ENCODE assay signal across 31 mouse cellular contexts in the genomic region with DNA sequence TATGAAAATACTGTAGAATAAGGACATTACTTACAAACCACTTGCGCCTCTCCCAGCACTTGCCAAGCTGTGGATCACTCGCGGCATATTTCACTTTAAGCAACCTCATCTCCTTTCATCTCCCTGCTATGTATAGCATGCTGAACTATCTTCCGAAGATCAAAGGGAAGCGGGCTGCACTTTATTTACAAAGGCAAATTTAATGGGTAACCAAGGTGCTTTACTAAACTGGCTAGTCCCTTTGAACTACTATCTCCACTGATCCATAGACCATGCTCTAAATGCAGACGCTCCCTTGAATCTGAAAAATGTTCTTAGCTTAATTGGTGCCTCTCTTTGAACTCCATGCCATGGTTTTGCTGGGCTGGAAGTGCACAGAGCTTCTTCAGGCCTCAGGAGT. TPM values are rescaled to one million over a fixed set of nuclear protein-coding genes. Genes with fewer than 3 reads are reported as not detected.
DNase-seq lines count a peak whose midpoint lies in the region; ATAC-seq and TF ChIP-seq lines count a peak whose summit lies in the region.
"Had no signal": no experiment of that assay in that cellular context is flagged by ENCODE, and none has a peak within 500 bp of the region (broad histone marks: within the 10 kb centered on the region; RNA-seq: fewer than 3 reads in every experiment).

No protein-coding gene starts in this region.

- TF ChIP-seq CTCF in forebrain, postnatal 0 days (IDR thresholded peaks at IDR 0.05; ENCODE audit: low read depth): no peak

- H3K4me1 ChIP-seq in forebrain, embryonic 11.5 days (replicated peaks; ENCODE audit: control insufficient read depth, insufficient read depth, low read length): no peaks in the 10 kb centered on the region
- no peaks in the 10 kb centered on the region for H3K4me1 ChIP-seq in forebrain, postnatal 0 days (ENCODE audit: insufficient read depth)
- H3K4me1 ChIP-seq in midbrain, embryonic 14.5 days (ENCODE audit: control insufficient read depth, insufficient read depth, low read length): no peaks in the 10 kb centered on the region
- no peaks in the 10 kb centered on the region for H3K4me1 ChIP-seq in midbrain, embryonic 11.5 days (ENCODE audit: control insufficient read depth, insufficient read depth, low read length)
- no peaks in the 10 kb centered on the region for H3K4me1 ChIP-seq in liver, embryonic 11.5 days (replicated peaks; ENCODE audit: control insufficient read depth, insufficient read depth, low read length)
- H3K4me1 ChIP-seq in liver, embryonic 16.5 days (ENCODE audit: control insufficient read depth, low read depth, low read length): no peaks in the 10 kb centered on the region
- H3K4me1 ChIP-seq: embryonic facial prominence, embryonic 13.5 days; forebrain, embryonic 10.5 days; heart, embryonic 10.5 days; heart, embryonic 15.5 days; limb, embryonic 12.5 days; neural tube, embryonic 15.5 days; stomach, embryonic 15.5 days had no signal

- H3K9ac ChIP-seq in forebrain, embryonic 11.5 days (ENCODE audit: low read length): no peak overlapping the region
- no peak overlapping the region for H3K9ac ChIP-seq in forebrain, postnatal 0 days
- no peak overlapping the region for H3K9ac ChIP-seq in midbrain, embryonic 14.5 days (replicated peaks; ENCODE audit: low read length)
- no peak overlapping the region for H3K9ac ChIP-seq in midbrain, embryonic 11.5 days (ENCODE audit: low read length)
- H3K9ac ChIP-seq in liver, embryonic 11.5 days (ENCODE audit: low read depth, low read length): no peak overlapping the region
- no peak overlapping the region for H3K9ac ChIP-seq in liver, embryonic 16.5 days (ENCODE audit: low read depth, low read length)
- H3K9ac ChIP-seq: embryonic facial prominence, embryonic 13.5 days; heart, embryonic 15.5 days; limb, embryonic 12.5 days; neural tube, embryonic 15.5 days; stomach, embryonic 15.5 days had no signal

- no peaks in the 10 kb centered on the region for H3K9me3 ChIP-seq in forebrain, embryonic 11.5 days (ENCODE audit: control insufficient read depth, low read length)
- no peaks in the 10 kb centered on the region for H3K9me3 ChIP-seq in forebrain, postnatal 0 days (ENCODE audit: low read length)
- no peaks in the 10 kb centered on the region for H3K9me3 ChIP-seq in midbrain, embryonic 14.5 days (ENCODE audit: control insufficient read depth, low read length)
- H3K9me3 ChIP-seq in midbrain, embryonic 11.5 days (ENCODE audit: control insufficient read depth, low read length): no peaks in the 10 kb centered on the region
- H3K9me3 ChIP-seq in liver, embryonic 11.5 days (ENCODE audit: control insufficient read depth, low read length): no peaks in the 10 kb centered on the region
- no peaks in the 10 kb centered on the region for H3K9me3 ChIP-seq in liver, embryonic 16.5 days (replicated peaks; ENCODE audit: control insufficient read depth, low read length)
- H3K9me3 ChIP-seq: embryonic facial prominence, embryonic 13.5 days; forebrain, embryonic 10.5 days; G1E; heart, embryonic 10.5 days; heart, embryonic 15.5 days; limb, embryonic 12.5 days; neural tube, embryonic 15.5 days; stomach, embryonic 15.5 days had no signal

- no peaks in the 10 kb centered on the region for H3K36me3 ChIP-seq in forebrain, embryonic 11.5 days (ENCODE audit: control insufficient read depth, insufficient read depth, low read length)
- H3K36me3 ChIP-seq in forebrain, postnatal 0 days (ENCODE audit: insufficient read depth): no peaks in the 10 kb centered on the region
- H3K36me3 ChIP-seq in midbrain, embryonic 14.5 days (ENCODE audit: control insufficient read depth, insufficient read depth, low read length): no peaks in the 10 kb centered on the region
- no peaks in the 10 kb centered on the region for H3K36me3 ChIP-seq in midbrain, embryonic 11.5 days (ENCODE audit: control insufficient read depth, insufficient read depth, low read length)
- H3K36me3 ChIP-seq in liver, embryonic 11.5 days (ENCODE audit: control insufficient read depth, insufficient read depth, low read length): no peaks in the 10 kb centered on the region
- no peaks in the 10 kb centered on the region for H3K36me3 ChIP-seq in liver, embryonic 16.5 days (ENCODE audit: control insufficient read depth, insufficient read depth)
- H3K36me3 ChIP-seq: embryonic facial prominence, embryonic 13.5 days; forebrain, embryonic 10.5 days; G1E; heart, embryonic 10.5 days; heart, embryonic 15.5 days; limb, embryonic 12.5 days; neural tube, embryonic 15.5 days; stomach, embryonic 15.5 days had no signal

- no peak overlapping the region for H3K4me3 ChIP-seq in forebrain, embryonic 11.5 days (ENCODE audit: low read depth, low read length)
- H3K4me3 ChIP-seq in forebrain, postnatal 0 days (ENCODE audit: low read depth, low read length): no peak overlapping the region
- no peak overlapping the region for H3K4me3 ChIP-seq in midbrain, embryonic 14.5 days (replicated peaks; ENCODE audit: low read depth, low read length)
- H3K4me3 ChIP-seq in midbrain, embryonic 11.5 days (ENCODE audit: low read depth, low read length): no peak overlapping the region
- no peak overlapping the region for H3K4me3 ChIP-seq in liver, embryonic 11.5 days (ENCODE audit: low read depth, low read length)
- H3K4me3 ChIP-seq in liver, embryonic 16.5 days (ENCODE audit: low read depth, low read length): no peak overlapping the region
- H3K4me3 ChIP-seq: embryonic facial prominence, embryonic 13.5 days; forebrain, embryonic 10.5 days; heart, embryonic 10.5 days; heart, embryonic 15.5 days; limb, embryonic 12.5 days; neural tube, embryonic 15.5 days; stomach, embryonic 15.5 days had no signal

- ATAC-seq in forebrain, embryonic 11.5 days (replicated peaks; ENCODE audit: low FRiP score): 0 out of 2 replicates have a peak, but pooled peaks have one; percentile 33
- no peak for ATAC-seq in forebrain, postnatal 0 days
- ATAC-seq in midbrain, embryonic 14.5 days (ENCODE audit: low FRiP score, low TSS enrichment): no peak
- ATAC-seq in midbrain, embryonic 11.5 days (ENCODE audit: low FRiP score): no peak
- ATAC-seq in liver, embryonic 11.5 days (replicated peaks; ENCODE audit: low FRiP score): 0 out of 2 replicates have a peak, but pooled peaks have one; percentile 31
- ATAC-seq in liver, embryonic 16.5 days (ENCODE audit: low read depth): no peak
- ATAC-seq in granulocyte monocyte progenitor cell, adult 5-6 weeks (replicated peaks; ENCODE audit: poor library complexity, severe bottlenecking): no peak
- ATAC-seq: forebrain, embryonic 16.5 days; hindbrain, embryonic 16.5 days had no signal

- 80% methylated on average over 6 of the region's 6 CpGs for WGBS in forebrain, embryonic 11.5 days
- WGBS in forebrain, postnatal 0 days: 70% methylated on average over 6 of the region's 6 CpGs
- WGBS in midbrain, embryonic 14.5 days: 77% methylated on average over 6 of the region's 6 CpGs
- 78% methylated on average over 6 of the region's 6 CpGs for WGBS in midbrain, embryonic 11.5 days
- 63% methylated on average over 6 of the region's 6 CpGs for WGBS in liver, embryonic 11.5 days
- 60% methylated on average over 6 of the region's 6 CpGs for WGBS in liver, embryonic 16.5 days (ENCODE audit: insufficient replicate concordance)

- no peak overlapping the region for H3K4me2 ChIP-seq in forebrain, embryonic 11.5 days (ENCODE audit: low read depth, low read length, severe bottlenecking)
- no peak overlapping the region for H3K4me2 ChIP-seq in forebrain, postnatal 0 days (ENCODE audit: low read depth)
- H3K4me2 ChIP-seq in midbrain, embryonic 14.5 days (ENCODE audit: low read length): no peak overlapping the region
- no peak overlapping the region for H3K4me2 ChIP-seq in midbrain, embryonic 11.5 days
- H3K4me2 ChIP-seq in liver, embryonic 11.5 days: no peak overlapping the region
- H3K4me2 ChIP-seq in liver, embryonic 16.5 days (ENCODE audit: low read depth, low read length): 0 out of 2 replicates have a peak overlapping the region, but pooled peaks have one; percentile 5
- H3K4me2 ChIP-seq: embryonic facial prominence, embryonic 13.5 days; heart, embryonic 15.5 days; limb, embryonic 12.5 days; neural tube, embryonic 15.5 days; stomach, embryonic 15.5 days had no signal

- no peaks in the 10 kb centered on the region for H3K27me3 ChIP-seq in forebrain, embryonic 11.5 days (ENCODE audit: control insufficient read depth, insufficient read depth, low read length)
- H3K27me3 ChIP-seq in forebrain, postnatal 0 days (ENCODE audit: insufficient read depth, low read length): no peaks in the 10 kb centered on the region
- no peaks in the 10 kb centered on the region for H3K27me3 ChIP-seq in midbrain, embryonic 14.5 days (ENCODE audit: control insufficient read depth, insufficient read depth, low read length)
- H3K27me3 ChIP-seq in midbrain, embryonic 11.5 days (ENCODE audit: control insufficient read depth, insufficient read depth, low read length): no peaks in the 10 kb centered on the region
- H3K27me3 ChIP-seq in liver, embryonic 11.5 days (replicated peaks; ENCODE audit: control insufficient read depth, insufficient read depth, low read length): no peaks in the 10 kb centered on the region
- no peaks in the 10 kb centered on the region for H3K27me3 ChIP-seq in liver, embryonic 16.5 days (ENCODE audit: control insufficient read depth, insufficient read depth, low read depth, low read length)
- H3K27me3 ChIP-seq: embryonic facial prominence, embryonic 13.5 days; heart, embryonic 15.5 days; limb, embryonic 12.5 days; neural tube, embryonic 15.5 days; stomach, embryonic 15.5 days had no signal

- no peak overlapping the region for H3K27ac ChIP-seq in forebrain, embryonic 11.5 days (ENCODE audit: low read depth, low read length)
- H3K27ac ChIP-seq in forebrain, postnatal 0 days (ENCODE audit: low read depth, low read length): no peak overlapping the region
- H3K27ac ChIP-seq in midbrain, embryonic 14.5 days (replicated peaks; ENCODE audit: low read depth, low read length): no peak overlapping the region
- H3K27ac ChIP-seq in midbrain, embryonic 11.5 days (ENCODE audit: low read depth, low read length): no peak overlapping the region
- H3K27ac ChIP-seq in liver, embryonic 11.5 days (ENCODE audit: low read depth, low read length): no peak overlapping the region
- no peak overlapping the region for H3K27ac ChIP-seq in liver, embryonic 16.5 days (ENCODE audit: low read length)
- H3K27ac ChIP-seq: embryonic facial prominence, embryonic 13.5 days; forebrain, embryonic 10.5 days; heart, embryonic 10.5 days; heart, embryonic 15.5 days; kidney, postnatal 0 days; limb, embryonic 12.5 days; macrophage; neural tube, embryonic 15.5 days; stomach, embryonic 15.5 days had no signal

- no peak for DNase-seq in forebrain, embryonic 11.5 days (ENCODE audit: low spot score)
- no peak for DNase-seq in forebrain, postnatal 0 days
- DNase-seq in midbrain, embryonic 14.5 days: peak; percentile 8
- no peak for DNase-seq in midbrain, embryonic 11.5 days (ENCODE audit: low spot score, missing footprints)
- DNase-seq in liver, embryonic 11.5 days (ENCODE audit: low spot score): no peak
- DNase-seq in frontal cortex, postnatal 36 days (ENCODE audit: low spot score in 2 of 2): no peak
- DNase-seq: adrenal gland, postnatal 14 days; cerebellum, adult 11-12 months; cerebellum, postnatal 10 days; gastrocnemius, postnatal 14 days; heart, adult 11 months; kidney, adult 11 months; layer of hippocampus, adult 9-11 months; lung, adult 2 months; lung, postnatal 10 days; retina, postnatal 1 day; right cerebral cortex, postnatal 14 days had no signal

RNA-seq across cellular contexts. Expression of gene Tspan12, which starts 27.2 kb away (rescaled TPM):
- 62.5 and 63.5 TPM in 2 replicates for polyA plus RNA-seq in forebrain, embryonic 11.5 days (2014; fragmentation: Nextera tagmentation; extraction: Ambion mirVana)
- total RNA-seq in forebrain, postnatal 0 days (2014; rRNA removed): 22.5 and 30.7 TPM in 2 replicates
- 33.5 and 42.6 TPM in 2 replicates for polyA plus RNA-seq in forebrain, postnatal 0 days (2015; fragmentation: Nextera tagmentation; extraction: Ambion mirVana)
- 63.6 and 69.5 TPM in 2 replicates for polyA plus RNA-seq in midbrain, embryonic 14.5 days (2014; fragmentation: Nextera tagmentation; extraction: Ambion mirVana)
- polyA plus RNA-seq in midbrain, embryonic 11.5 days (2014; fragmentation: Nextera tagmentation; extraction: Ambion mirVana): 53.2 and 64.8 TPM in 2 replicates
- polyA plus RNA-seq in liver, embryonic 11.5 days (2014; fragmentation: Nextera tagmentation; extraction: Ambion mirVana): 47.9 and 54.3 TPM in 2 replicates
- polyA plus RNA-seq in liver, embryonic 16.5 days (2015; fragmentation: Nextera tagmentation; extraction: Ambion mirVana): 23.6 and 26.5 TPM in 2 replicates
- not detected in 2 replicates for total RNA-seq in granulocyte monocyte progenitor cell, adult 5-6 weeks (2014; fragmentation: Nextera tagmentation)
- not detected in 2 replicates for total RNA-seq in granulocyte monocyte progenitor cell, adult 5-6 weeks (2017)
- polyA plus RNA-seq: macrophage had no signal

Comparison
In these comparisons a context has a peak if more than half of its experiments do, and no peak if none do; other contexts are left out.
1. ATAC-seq: peak in forebrain, embryonic 11.5 days (single experiment) and liver, embryonic 11.5 days (single experiment); none in forebrain, postnatal 0 days (single experiment), midbrain, embryonic 14.5 days (single experiment), midbrain, embryonic 11.5 days (single experiment), liver, embryonic 16.5 days (single experiment) and granulocyte monocyte progenitor cell, adult 5-6 weeks (single experiment).